Mouse (Mus musculus): ENCODE data around the gene Rnf220. TPM values are rescaled to one million over a fixed set of nuclear protein-coding genes. Genes with fewer than 3 reads are reported as not detected.

Gene Rnf220
- polyA plus RNA-seq, 1 experiment from 2014 or later, result 51.5 TPM

- 59% methylated on average over 11 of the region's 11 CpGs for WGBS
- no peaks in the 10 kb centered on the region for H3K27me3 ChIP-seq (ENCODE audit: control insufficient read depth, insufficient read depth, low read length)
- no peak overlapping the region for H3K27ac ChIP-seq (replicated peaks; ENCODE audit: low read depth, low read length)
- no peak overlapping the region for H3K9ac ChIP-seq (replicated peaks; ENCODE audit: low read length)
- peaks cover 3% of the 10 kb centered on the region for H3K4me1 ChIP-seq (ENCODE audit: control insufficient read depth, insufficient read depth, low read length)
- no peak for DNase-seq (ENCODE audit: low spot score)
- no peaks in the 10 kb centered on the region for H3K36me3 ChIP-seq (replicated peaks; ENCODE audit: control insufficient read depth, insufficient read depth, low read depth, low read length)
- no peak overlapping the region for H3K4me2 ChIP-seq (ENCODE audit: low read depth, low read length)
- no peaks in the 10 kb centered on the region for H3K9me3 ChIP-seq (replicated peaks; ENCODE audit: control insufficient read depth, low read length)
- no peak overlapping the region for H3K4me3 ChIP-seq (ENCODE audit: low read depth, low read length)
- no peak for ATAC-seq (replicated peaks; ENCODE audit: insufficient number of reproducible peaks, low FRiP score, low TSS enrichment, low read depth)
Observed at GRCm38 (mm10) chr4:117397128-117397527, 99.7 kb downstream of the Rnf220 start.

DNA sequence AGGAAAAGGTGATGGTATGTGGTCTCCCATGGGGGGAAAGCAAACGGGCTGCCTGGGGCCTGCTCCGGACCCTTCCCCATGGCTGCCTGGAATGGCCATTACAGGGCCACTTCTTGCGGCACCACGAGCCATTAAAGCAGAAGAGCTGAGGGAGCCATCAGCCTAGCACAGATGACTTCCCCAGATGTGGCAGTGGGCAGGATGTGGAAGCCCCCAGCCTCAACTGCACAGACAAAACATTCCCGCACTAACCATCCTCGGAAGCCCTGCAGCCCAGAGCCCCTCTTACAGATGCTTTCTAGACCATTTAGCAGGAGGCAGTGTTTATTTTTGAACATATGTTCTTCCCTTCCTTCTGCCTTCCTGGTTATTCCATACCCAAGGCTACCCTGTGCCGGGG lies 103.8 kb downstream of the Rnf220 start:
- H3K36me3 ChIP-seq (replicated peaks; ENCODE audit: control insufficient read depth, insufficient read depth, low read depth, low read length), result no peaks in the 10 kb centered on the region
- ATAC-seq (replicated peaks; ENCODE audit: insufficient number of reproducible peaks, low FRiP score, low TSS enrichment, low read depth), result no peak
- no peaks in the 10 kb centered on the region for H3K27me3 ChIP-seq (ENCODE audit: control insufficient read depth, insufficient read depth, low read length)
- H3K4me3 ChIP-seq (ENCODE audit: low read depth, low read length), result no peak overlapping the region
- H3K9me3 ChIP-seq (replicated peaks; ENCODE audit: control insufficient read depth, low read length), result no peaks in the 10 kb centered on the region
- H3K4me1 ChIP-seq (ENCODE audit: control insufficient read depth, insufficient read depth, low read length), result peaks cover 6% of the 10 kb centered on the region
- H3K4me2 ChIP-seq (ENCODE audit: low read depth, low read length), result no peak overlapping the region
- no peak overlapping the region for H3K9ac ChIP-seq (replicated peaks; ENCODE audit: low read length)
- DNase-seq (ENCODE audit: low spot score), result no peak
- 42% methylated on average over 7 of the region's 7 CpGs for WGBS
- no peak overlapping the region for H3K27ac ChIP-seq (replicated peaks; ENCODE audit: low read depth, low read length)

DNA sequence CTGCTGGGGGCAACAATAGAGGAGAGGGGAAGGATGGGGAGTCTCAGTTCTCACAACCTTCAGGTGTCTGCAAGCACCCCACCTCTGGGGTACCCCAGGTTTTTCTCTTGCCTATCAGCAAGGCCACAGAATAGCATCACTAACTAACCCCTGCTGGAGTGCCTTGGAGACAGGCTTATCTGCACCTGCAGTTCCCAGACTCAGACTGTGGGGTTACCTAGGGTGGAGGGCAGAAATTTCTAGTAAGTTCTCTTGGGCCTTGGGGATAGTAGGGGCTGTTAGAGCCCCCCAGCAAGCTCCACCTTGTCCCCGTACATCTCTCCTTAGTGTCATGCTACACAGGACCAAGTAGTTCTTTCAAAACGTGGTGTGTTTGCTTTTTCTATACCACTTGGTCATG lies 104.5 kb downstream of the Rnf220 start:
- Histone ChIP-seq H3K9me3 (replicated peaks; ENCODE audit: control insufficient read depth, low read length) (no peaks in the 10 kb centered on the region), H3K4me2 (ENCODE audit: low read depth, low read length) (0 out of 2 replicates have a peak overlapping the region, but pooled peaks have one; percentile 13), H3K4me1 (ENCODE audit: control insufficient read depth, insufficient read depth, low read length) (peaks cover 6% of the 10 kb centered on the region), H3K36me3 (replicated peaks; ENCODE audit: control insufficient read depth, insufficient read depth, low read depth, low read length) (no peaks in the 10 kb centered on the region), H3K4me3 (ENCODE audit: low read depth, low read length) (no peak overlapping the region), H3K27me3 (ENCODE audit: control insufficient read depth, insufficient read depth, low read length) (no peaks in the 10 kb centered on the region), H3K9ac (replicated peaks; ENCODE audit: low read length) (no peak overlapping the region), H3K27ac (replicated peaks; ENCODE audit: low read depth, low read length) (no peak overlapping the region)
- 55% methylated on average over 2 of the region's 2 CpGs for WGBS
- DNase-seq (ENCODE audit: low spot score), result no peak
- no peak for ATAC-seq (replicated peaks; ENCODE audit: insufficient number of reproducible peaks, low FRiP score, low TSS enrichment, low read depth)

- no peaks in the 10 kb centered on the region for H3K27me3 ChIP-seq (ENCODE audit: control insufficient read depth, insufficient read depth, low read length)
- peaks cover 6% of the 10 kb centered on the region for H3K4me1 ChIP-seq (ENCODE audit: control insufficient read depth, insufficient read depth, low read length)
- no peak overlapping the region for H3K9ac ChIP-seq (replicated peaks; ENCODE audit: low read length)
- no peak overlapping the region for H3K27ac ChIP-seq (replicated peaks; ENCODE audit: low read depth, low read length)
- H3K4me3 ChIP-seq (ENCODE audit: low read depth, low read length), result no peak overlapping the region
- peak; percentile 32; the same call in 1 of the 2 replicates for ATAC-seq (replicated peaks; ENCODE audit: insufficient number of reproducible peaks, low FRiP score, low TSS enrichment, low read depth)
- no peaks in the 10 kb centered on the region for H3K9me3 ChIP-seq (replicated peaks; ENCODE audit: control insufficient read depth, low read length)
- H3K36me3 ChIP-seq (replicated peaks; ENCODE audit: control insufficient read depth, insufficient read depth, low read depth, low read length), result no peaks in the 10 kb centered on the region
- WGBS, result under 1% methylated on average over 9 of the region's 9 CpGs
- peak; percentile 51 for DNase-seq (ENCODE audit: low spot score)
- 0 out of 2 replicates have a peak overlapping the region, but pooled peaks have one; percentile 13 for H3K4me2 ChIP-seq (ENCODE audit: low read depth, low read length)
Observed at GRCm38 (mm10) chr4:117391966-117392365, 104.9 kb downstream of the Rnf220 start.

DNA sequence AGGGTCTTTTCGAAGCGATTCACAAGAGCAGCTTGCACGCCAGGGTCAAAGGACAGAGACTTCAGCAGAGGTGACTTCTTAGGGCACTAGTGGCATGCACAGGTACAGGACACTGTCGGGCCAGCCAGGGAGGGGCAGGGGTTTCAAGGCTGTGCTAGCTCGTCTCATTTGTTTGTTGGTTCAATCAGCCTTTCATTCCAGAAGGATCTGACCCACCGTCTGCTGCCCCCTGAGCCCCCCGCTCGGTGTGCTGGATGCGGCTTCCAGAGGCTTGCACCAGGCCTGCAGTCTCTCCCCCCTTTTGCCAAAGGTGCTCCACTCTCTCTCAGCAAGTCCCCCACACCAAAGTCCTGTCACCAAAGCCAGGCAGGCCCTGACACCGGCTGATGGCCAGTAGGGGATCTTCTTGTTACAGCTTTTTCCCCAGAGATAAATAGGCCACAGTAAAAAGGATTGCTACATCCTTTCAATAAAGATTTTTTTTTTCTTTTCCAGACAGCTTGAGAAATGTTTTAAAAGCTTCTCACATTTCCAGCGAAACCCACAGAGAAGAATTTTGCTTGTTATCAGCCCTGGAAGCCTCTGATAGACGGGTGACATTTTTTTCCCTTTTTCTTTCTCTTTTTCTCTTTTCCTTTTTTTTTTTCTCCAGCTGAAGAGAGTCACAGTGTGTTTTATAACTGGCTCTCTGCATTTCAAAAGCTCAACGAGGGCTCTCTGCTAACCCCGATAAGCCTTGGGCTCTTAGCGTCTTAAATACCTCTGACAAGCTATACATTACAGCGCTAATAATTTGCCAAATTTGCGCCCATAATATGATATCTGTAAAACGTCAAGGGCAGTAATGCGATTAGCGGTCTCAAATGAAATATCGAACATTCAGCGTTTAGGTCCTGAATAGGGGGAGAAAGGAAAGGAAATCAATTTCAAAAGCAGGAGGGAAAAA lies 105.7 kb downstream of the Rnf220 start:
- no peaks in the 10 kb centered on the region for H3K36me3 ChIP-seq (replicated peaks; ENCODE audit: control insufficient read depth, insufficient read depth, low read depth, low read length)
- no peak overlapping the region for H3K9ac ChIP-seq (replicated peaks; ENCODE audit: low read length)
- no peak overlapping the region; the same call in 1 of the 2 replicates for H3K27ac ChIP-seq (replicated peaks; ENCODE audit: low read depth, low read length)
- DNase-seq (ENCODE audit: low spot score) (peak; percentile 26), ATAC-seq (replicated peaks; ENCODE audit: insufficient number of reproducible peaks, low FRiP score, low TSS enrichment, low read depth) (no peak)
- H3K27me3 ChIP-seq (ENCODE audit: control insufficient read depth, insufficient read depth, low read length), result no peaks in the 10 kb centered on the region
- 28% methylated on average over 22 of the region's 22 CpGs for WGBS
- no peak overlapping the region; the same call in 1 of the 2 replicates for H3K4me3 ChIP-seq (ENCODE audit: low read depth, low read length)
- no peak overlapping the region for H3K4me2 ChIP-seq (ENCODE audit: low read depth, low read length)
- H3K4me1 ChIP-seq (ENCODE audit: control insufficient read depth, insufficient read depth, low read length), result peaks cover 6% of the 10 kb centered on the region
- no peaks in the 10 kb centered on the region for H3K9me3 ChIP-seq (replicated peaks; ENCODE audit: control insufficient read depth, low read length)

DNA sequence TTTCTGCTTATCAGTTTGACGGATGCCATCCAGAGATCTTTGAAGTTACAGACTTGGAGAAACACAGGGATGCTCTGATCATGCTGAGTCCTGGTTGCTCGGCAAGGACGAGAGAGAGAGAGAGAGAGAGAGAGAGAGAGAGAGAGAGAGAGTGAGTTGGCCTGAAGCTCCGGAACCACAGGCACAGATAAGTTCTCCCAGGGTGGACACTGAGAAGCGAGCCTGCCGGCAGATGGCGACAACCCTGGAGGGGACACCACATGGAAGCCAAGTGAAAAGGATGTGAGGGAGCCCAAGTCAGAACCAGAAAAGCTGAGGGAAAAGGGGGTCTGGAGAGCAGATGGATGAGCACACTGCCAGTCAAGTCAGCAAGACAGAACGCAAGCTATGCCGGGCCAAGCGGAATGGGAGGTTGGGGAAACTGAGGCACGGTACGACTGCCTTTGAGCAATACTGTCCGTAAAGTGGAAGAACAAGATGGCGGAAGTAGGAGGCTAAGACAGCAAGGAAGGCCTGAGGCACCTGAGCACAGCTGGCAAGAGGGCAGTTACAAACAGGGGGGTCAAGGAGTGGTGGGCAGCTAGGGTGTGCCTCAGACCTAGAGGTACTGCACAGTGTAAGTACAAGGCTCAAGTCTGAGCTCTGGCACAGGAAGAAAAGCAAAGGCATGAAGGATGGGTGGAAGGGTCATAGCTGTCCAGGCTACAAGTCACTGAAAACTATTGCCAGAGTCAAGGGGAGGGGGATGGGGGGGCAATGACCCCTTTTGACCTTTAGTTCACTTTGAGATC lies 107.4 kb downstream of the Rnf220 start:
- 84% methylated on average over 14 of the region's 14 CpGs for WGBS
- H3K27me3 ChIP-seq (ENCODE audit: control insufficient read depth, insufficient read depth, low read length), result no peaks in the 10 kb centered on the region
- no peaks in the 10 kb centered on the region for H3K36me3 ChIP-seq (replicated peaks; ENCODE audit: control insufficient read depth, insufficient read depth, low read depth, low read length)
- H3K9ac ChIP-seq (replicated peaks; ENCODE audit: low read length), result no peak overlapping the region
- no peak overlapping the region for H3K27ac ChIP-seq (replicated peaks; ENCODE audit: low read depth, low read length)
- 0 out of 2 replicates have a peak, but pooled peaks have one; percentile 60 for ATAC-seq (replicated peaks; ENCODE audit: insufficient number of reproducible peaks, low FRiP score, low TSS enrichment, low read depth)
- DNase-seq (ENCODE audit: low spot score), result no peak
- H3K4me3 ChIP-seq (ENCODE audit: low read depth, low read length), result no peak overlapping the region
- H3K4me1 ChIP-seq (ENCODE audit: control insufficient read depth, insufficient read depth, low read length), result peaks cover 6% of the 10 kb centered on the region
- H3K4me2 ChIP-seq (ENCODE audit: low read depth, low read length), result no peak overlapping the region
- H3K9me3 ChIP-seq (replicated peaks; ENCODE audit: control insufficient read depth, low read length), result no peaks in the 10 kb centered on the region

- Histone ChIP-seq H3K9ac (replicated peaks; ENCODE audit: low read length) (no peak overlapping the region), H3K9me3 (replicated peaks; ENCODE audit: control insufficient read depth, low read length) (no peaks in the 10 kb centered on the region), H3K4me1 (ENCODE audit: control insufficient read depth, insufficient read depth, low read length) (no peaks in the 10 kb centered on the region), H3K36me3 (replicated peaks; ENCODE audit: control insufficient read depth, insufficient read depth, low read depth, low read length) (no peaks in the 10 kb centered on the region), H3K27me3 (ENCODE audit: control insufficient read depth, insufficient read depth, low read length) (no peaks in the 10 kb centered on the region), H3K27ac (replicated peaks; ENCODE audit: low read depth, low read length) (no peak overlapping the region), H3K4me2 (ENCODE audit: low read depth, low read length) (no peak overlapping the region), H3K4me3 (ENCODE audit: low read depth, low read length) (no peak overlapping the region)
- WGBS, result 77% methylated on average over 1 of the region's 1 CpGs
- no peak for ATAC-seq (replicated peaks; ENCODE audit: insufficient number of reproducible peaks, low FRiP score, low TSS enrichment, low read depth)
- no peak for DNase-seq (ENCODE audit: low spot score)
Observed at GRCm38 (mm10) chr4:117385247-117385646, 111.6 kb downstream of the Rnf220 start.
